In the genomic region with DNA sequence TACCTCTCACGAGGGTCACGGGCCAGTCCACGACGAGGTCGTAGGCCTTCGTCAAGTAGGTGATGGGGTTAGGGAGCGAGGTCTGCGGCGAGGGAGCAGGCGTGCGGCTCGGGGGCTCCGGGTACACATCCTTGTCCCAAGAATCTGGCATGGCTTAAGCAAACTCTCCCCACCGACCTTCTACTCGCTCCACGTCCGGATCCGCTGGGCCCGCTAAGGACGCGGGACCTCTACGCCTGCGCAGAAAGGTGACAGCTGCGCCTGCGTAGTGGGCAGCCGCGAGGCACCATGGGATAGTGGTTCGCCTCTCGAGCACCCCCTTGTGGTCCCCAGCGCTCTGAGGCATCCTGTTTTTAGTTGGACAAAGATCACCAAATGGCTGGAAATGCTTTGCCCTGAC, we compare ENCODE assay signal across 8 mouse cellular contexts. TPM values are rescaled to one million over a fixed set of nuclear protein-coding genes. Genes with fewer than 3 reads are reported as not detected.
DNase-seq lines count a peak whose midpoint lies in the region; ATAC-seq lines count a peak whose summit lies in the region.

TSS of gene Ndufb10 (minus strand) at position 295 of the 400 bp plus-strand sequence.

- ATAC-seq in inflammation-experienced regulatory T-cells, adult 6 months, result peak; percentile 44
- ATAC-seq in megakaryocyte-erythroid progenitor cell, adult 5-6 weeks (replicated peaks; ENCODE audit: low FRiP score, low TSS enrichment, poor library complexity, severe bottlenecking), result peak; percentile 57

- peak; percentile 99 for DNase-seq in adipocyte (ENCODE audit: low spot score)
- DNase-seq in embryo, embryonic 10 days (ENCODE audit: low spot score), result peak; percentile 99
- DNase-seq in gastrocnemius, postnatal 14 days, result peak; percentile 96
- peak; percentile 94 to 96 for DNase-seq in left cerebral cortex, postnatal 10 days (ENCODE audit: extremely low spot score in 1 of 2, low spot score in 2 of 2)
- peak; percentile 93 for DNase-seq in right cerebral cortex, postnatal 25 days
- peak; percentile 92 to 97 for DNase-seq in urinary bladder, postnatal 4 days (ENCODE audit: low spot score in 2 of 2)

- intact Hi-C loops in gastrocnemius, postnatal 14 days (cut with DNase I; ENCODE audit: low total_unique reads), result no loop called here
- intact Hi-C loops in left cerebral cortex, postnatal 10 days (cut with DNase I), result no loop called here

RNA-seq across cellular contexts. Expression of gene Ndufb10, which starts in this region (rescaled TPM):
- total RNA-seq in gastrocnemius, postnatal 14 days (2021), result 100 to 1,000 TPM; 467 to 532 TPM
- polyA plus RNA-seq in inflammation-experienced regulatory T-cells, adult 6 months (2017; shearing (Covaris generic)), result 100 to 1,000 TPM; 234 to 249 (median 238) TPM
- 100 to 1,000 TPM; 156 to 176 TPM for total RNA-seq in left cerebral cortex, postnatal 10 days (2021)
- total RNA-seq in megakaryocyte-erythroid progenitor cell, adult 5-6 weeks (2014; fragmentation: Nextera tagmentation), result 367 and 415 TPM in 2 replicates
- 283 and 299 TPM in 2 replicates for total RNA-seq in megakaryocyte-erythroid progenitor cell, adult 5-6 weeks (2017)

Comparison
In these comparisons a context has a peak if more than half of its experiments do, and no peak if none do; other contexts are left out.
1. Peak in every context shown above with its lines: DNase-seq and ATAC-seq.